Mouse (Mus musculus): ENCODE results near the gene Kif16b. TPM values are rescaled to one million over a fixed set of nuclear protein-coding genes. Genes with fewer than 3 reads are reported as not detected.
A peak's percentile ranks its signal among the peaks of the same experiment; 100 is the strongest.

Kif16b gene
- polyA plus RNA-seq, 1 experiment from 2014 or later = 11.5 TPM

DNA sequence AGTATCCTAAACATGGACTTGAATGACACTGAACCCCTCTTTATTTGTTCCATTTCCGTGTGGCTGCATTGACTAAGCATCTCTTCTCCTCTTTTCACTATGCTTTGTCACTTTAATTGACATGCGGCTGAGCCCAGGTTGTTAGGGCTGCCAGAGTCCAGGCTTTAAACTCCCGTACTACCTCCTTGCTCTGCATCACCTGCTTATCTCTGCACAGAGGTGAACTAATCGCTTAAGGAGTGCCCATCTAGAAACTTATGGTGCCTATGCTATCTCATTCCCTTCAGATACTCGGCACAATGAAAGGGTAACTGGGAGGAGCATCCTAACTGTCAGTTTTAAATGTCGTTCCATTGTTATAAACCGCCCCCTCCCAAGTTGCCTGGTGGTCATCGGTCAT is 331.6 kb downstream of the Kif16b start:
- no peaks in the 10 kb centered on the region for H3K27me3 ChIP-seq (replicated peaks; ENCODE audit: control insufficient read depth, insufficient read depth, low read length)
- no peaks in the 10 kb centered on the region for H3K36me3 ChIP-seq (ENCODE audit: control insufficient read depth, insufficient read depth, low read length)
- H3K4me2 ChIP-seq (ENCODE audit: low read depth, low read length) = no peak overlapping the region
- 62% methylated on average over 8 of the region's 8 CpGs for WGBS
- H3K4me1 ChIP-seq (ENCODE audit: control insufficient read depth, insufficient read depth, low read length) = no peaks in the 10 kb centered on the region
- H3K4me3 ChIP-seq (ENCODE audit: low read length) = no peak overlapping the region
- H3K9ac ChIP-seq (ENCODE audit: low read depth, low read length) = no peak overlapping the region
- H3K9me3 ChIP-seq (ENCODE audit: control insufficient read depth, low read length) = no peaks in the 10 kb centered on the region
- ATAC-seq = peak; percentile 58; the same call in 1 of the 2 replicates
- no peak overlapping the region for H3K27ac ChIP-seq (ENCODE audit: low read length)

Other genes with a start within 250 kb of the Kif16b start
- gene Snrpb2, start 161.5 kb upstream of the Kif16b start, polyA plus RNA-seq (2015; fragmentation: Nextera tagmentation; extraction: Ambion mirVana) = 46.9 and 47.1 TPM in 2 replicates
- 0.24 and 0.46 TPM in 2 replicates for gene Otor, start 176.9 kb upstream of the Kif16b start, polyA plus RNA-seq (2015; fragmentation: Nextera tagmentation; extraction: Ambion mirVana)